Mouse (Mus musculus) hindbrain, embryonic 11.5 days (tissue): ENCODE measurements at regions not wholly inside any gene's neighbourhood (a gene's known extent, or its start where the extent isn't known, plus 50 kb on each side); places are given as distances from the start of the nearest gene placed in this dataset.

ENCODE experiments used
- ATAC-seq: fragments of 200-750 bp; cut with Nextera tagmentation; 2 replicates; pipeline ENCODE4 v1.8.0; 2017; ENCODE audit warnings: mild to moderate bottlenecking, moderate TSS enrichment, moderate library complexity; ENCODE audit not compliant: low FRiP score
- DNase-seq: peaks from one replicate; pipeline ENCODE4 v3.0.0-alpha.2; 2015; ENCODE audit warnings: low spot score
- H3K27ac ChIP-seq: fragments of 300-500 bp; sonication (generic); 2 replicates; pipeline ENCODE4 v1.5.1; 2014; ENCODE audit warnings: mild to moderate bottlenecking, low read depth, low read length
- H3K27me3 ChIP-seq: fragments of 300-500 bp; sonication (generic); 2 replicates; pipeline ENCODE4 v1.6.1; 2014; ENCODE audit warnings: mild to moderate bottlenecking, low read length, moderate library complexity, mixed read lengths; ENCODE audit not compliant: control insufficient read depth, insufficient read depth
- H3K36me3 ChIP-seq: fragments of 300-500 bp; sonication (generic); 2 replicates; pipeline ENCODE4 v1.6.1; 2014; ENCODE audit warnings: mild to moderate bottlenecking, low read length, moderate library complexity, mixed read lengths; ENCODE audit not compliant: control insufficient read depth, insufficient read depth
- H3K4me1 ChIP-seq: fragments of 300-500 bp; sonication (generic); replicated peaks from 2 replicates; pipeline ENCODE4 v1.6.1; 2014; ENCODE audit warnings: low read length, mixed read lengths; ENCODE audit not compliant: control insufficient read depth, insufficient read depth
- H3K4me2 ChIP-seq: fragments of 300-500 bp; sonication (generic); replicated peaks from 2 replicates; pipeline ENCODE4 v1.6.1; 2014; ENCODE audit warnings: mild to moderate bottlenecking, low read depth, low read length
- H3K4me3 ChIP-seq: fragments of 300-500 bp; sonication (generic); 2 replicates; pipeline ENCODE4 v1.5.1; 2014; ENCODE audit warnings: low read depth, low read length
- H3K9ac ChIP-seq: fragments of 300-500 bp; sonication (generic); 2 replicates; pipeline ENCODE4 v1.6.1; 2014; ENCODE audit warnings: low read depth, low read length
- H3K9me3 ChIP-seq: fragments of 300-500 bp; sonication (generic); 2 replicates; pipeline ENCODE4 v1.6.1; 2016; ENCODE audit warnings: low read length; ENCODE audit not compliant: control insufficient read depth
- WGBS: fragments of 180-500 bp; shearing (Covaris S2); extraction: QIAGEN DNeasy Blood & Tissue Kit; methylation state at CpG from one replicate; pipeline ENCODE4 v1.1.7; 2014; 5-methylcytosine and 5-hydroxymethylcytosine counted together

DNA sequence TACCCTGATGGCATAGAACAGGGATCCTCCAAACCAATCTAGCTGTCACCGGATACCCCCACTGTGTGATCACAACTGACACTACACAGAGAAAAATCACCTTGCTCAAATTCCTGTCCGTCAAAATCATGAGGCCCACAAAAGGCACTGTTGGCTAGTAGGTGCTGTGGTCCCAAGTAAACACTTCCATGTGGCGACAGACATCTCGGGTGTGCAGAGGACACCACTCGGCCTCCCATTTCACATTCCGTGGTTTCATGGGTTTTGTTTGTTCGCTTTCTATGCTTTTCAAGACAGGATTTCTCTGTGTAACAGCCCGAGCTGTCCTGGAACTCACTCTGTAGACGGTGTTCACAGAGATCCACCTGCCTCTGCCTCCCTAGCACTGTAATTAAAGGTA is 162.2 kb downstream of the Tmx1 start:
- Histone ChIP-seq H3K9me3 (no peaks in the 10 kb centered on the region), H3K4me1 (no peaks in the 10 kb centered on the region), H3K27me3 (no peaks in the 10 kb centered on the region), H3K4me2 (no peak overlapping the region), H3K9ac (no peak overlapping the region), H3K4me3 (no peak overlapping the region), H3K36me3 (no peaks in the 10 kb centered on the region), H3K27ac (no peak overlapping the region)
- no peak for DNase-seq
- ATAC-seq = no peak
- WGBS = 92% methylated on average over 9 of the region's 9 CpGs

DNA sequence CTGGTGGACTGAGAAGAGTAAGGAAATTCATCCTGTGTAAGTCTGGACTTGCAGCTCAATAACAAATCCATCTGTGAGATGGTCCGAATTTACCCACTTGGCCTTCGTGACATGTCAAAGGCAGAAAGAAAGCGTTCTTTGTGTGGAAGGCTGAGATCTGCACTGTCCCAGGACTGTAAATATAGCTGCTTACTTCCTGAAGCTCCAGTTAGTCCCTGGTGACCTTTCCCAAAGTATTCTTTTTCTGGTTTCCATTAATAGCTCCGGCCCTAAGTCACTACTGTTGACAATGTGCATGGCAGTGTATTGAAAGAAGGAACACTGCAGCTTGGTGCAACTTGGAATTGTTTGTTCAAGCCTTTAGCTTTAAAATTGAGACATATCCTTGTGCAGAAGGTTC is 163.2 kb downstream of the Tmx1 start:
- H3K27ac ChIP-seq = no peak overlapping the region
- no peak overlapping the region for H3K4me2 ChIP-seq
- 60% methylated on average over 4 of the region's 4 CpGs for WGBS
- no peak for ATAC-seq
- no peaks in the 10 kb centered on the region for H3K9me3 ChIP-seq
- no peaks in the 10 kb centered on the region for H3K27me3 ChIP-seq
- DNase-seq = no peak
- no peaks in the 10 kb centered on the region for H3K36me3 ChIP-seq
- no peaks in the 10 kb centered on the region for H3K4me1 ChIP-seq
- no peak overlapping the region for H3K9ac ChIP-seq
- no peak overlapping the region for H3K4me3 ChIP-seq

DNA sequence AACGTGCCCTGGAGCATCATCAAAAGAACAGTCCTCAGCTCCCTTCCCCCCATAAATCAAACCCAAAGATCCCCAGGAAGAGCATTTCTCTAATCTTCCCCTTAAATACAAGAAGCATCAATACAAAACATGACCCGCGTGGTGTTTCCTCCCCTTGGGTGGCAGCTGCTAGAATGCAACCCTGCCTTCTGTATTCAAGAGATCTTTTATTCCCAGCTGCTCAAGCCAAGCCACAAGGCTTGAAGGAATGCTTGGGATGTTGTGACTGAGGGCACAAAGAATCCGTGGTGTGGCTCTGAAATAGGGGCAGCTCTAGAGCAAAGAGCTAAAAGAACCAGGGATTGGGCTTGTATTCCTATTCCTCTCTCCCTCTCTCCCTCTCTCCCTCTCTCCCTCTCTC is 163.6 kb downstream of the Tmx1 start:
- H3K4me1 ChIP-seq = no peaks in the 10 kb centered on the region
- no peak for DNase-seq
- H3K4me2 ChIP-seq = no peak overlapping the region
- WGBS = 36% methylated on average over 4 of the region's 4 CpGs
- H3K9me3 ChIP-seq = no peaks in the 10 kb centered on the region
- no peaks in the 10 kb centered on the region for H3K27me3 ChIP-seq
- H3K9ac ChIP-seq = no peak overlapping the region
- no peak overlapping the region for H3K4me3 ChIP-seq
- H3K27ac ChIP-seq = no peak overlapping the region
- no peaks in the 10 kb centered on the region for H3K36me3 ChIP-seq
- no peak for ATAC-seq

DNA sequence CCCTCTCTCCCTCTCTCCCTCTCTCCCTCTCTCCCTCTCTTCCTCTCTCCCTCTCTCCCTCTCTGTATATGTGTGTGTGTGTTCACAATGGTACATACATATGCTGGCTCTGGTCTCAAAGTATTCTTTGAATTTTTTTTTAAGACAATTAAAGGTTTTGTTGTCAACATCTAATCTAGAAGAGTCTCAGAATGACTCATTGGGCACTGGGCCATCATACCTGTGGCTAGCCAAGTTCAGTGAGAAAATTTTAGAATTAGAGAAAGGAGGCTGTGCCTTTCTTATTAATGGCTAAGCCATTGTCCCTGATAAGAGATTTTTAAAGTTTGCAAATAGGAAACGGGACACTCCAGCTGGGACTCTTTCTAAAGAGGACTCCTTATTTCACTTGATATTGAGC is 164.1 kb downstream of the Tmx1 start:
- Histone ChIP-seq H3K9ac (no peak overlapping the region), H3K4me3 (no peak overlapping the region), H3K27ac (no peak overlapping the region), H3K4me2 (no peak overlapping the region), H3K9me3 (no peaks in the 10 kb centered on the region), H3K36me3 (no peaks in the 10 kb centered on the region), H3K27me3 (no peaks in the 10 kb centered on the region), H3K4me1 (no peaks in the 10 kb centered on the region)
- no peak for ATAC-seq
- 76% methylated on average over 1 of the region's 1 CpGs for WGBS
- DNase-seq = no peak

DNA sequence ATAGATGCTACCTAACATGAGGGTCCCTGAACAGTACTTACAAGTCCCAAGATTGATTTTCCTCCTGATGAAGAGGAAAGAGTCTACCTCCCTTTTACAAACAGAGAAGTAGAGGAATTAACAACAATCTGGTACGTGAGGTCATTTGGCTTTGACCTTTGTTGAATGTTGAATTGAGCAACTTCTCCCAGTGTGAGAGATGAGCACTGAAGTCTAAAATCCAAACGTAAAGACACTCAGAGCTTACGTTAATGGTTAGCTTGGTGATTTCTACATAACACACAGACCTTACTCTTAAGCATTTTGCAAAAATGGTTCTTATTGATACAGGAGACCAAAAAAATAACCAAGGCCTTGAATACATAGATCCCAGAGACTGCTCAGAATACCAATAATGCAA is 165.1 kb downstream of the Tmx1 start:
- Histone ChIP-seq H3K9ac (no peak overlapping the region), H3K27me3 (no peaks in the 10 kb centered on the region), H3K4me3 (no peak overlapping the region), H3K9me3 (no peaks in the 10 kb centered on the region), H3K36me3 (no peaks in the 10 kb centered on the region), H3K4me2 (no peak overlapping the region), H3K27ac (no peak overlapping the region), H3K4me1 (no peaks in the 10 kb centered on the region)
- WGBS = 90% methylated on average over 3 of the region's 3 CpGs
- ATAC-seq (no peak), DNase-seq (no peak)

DNA sequence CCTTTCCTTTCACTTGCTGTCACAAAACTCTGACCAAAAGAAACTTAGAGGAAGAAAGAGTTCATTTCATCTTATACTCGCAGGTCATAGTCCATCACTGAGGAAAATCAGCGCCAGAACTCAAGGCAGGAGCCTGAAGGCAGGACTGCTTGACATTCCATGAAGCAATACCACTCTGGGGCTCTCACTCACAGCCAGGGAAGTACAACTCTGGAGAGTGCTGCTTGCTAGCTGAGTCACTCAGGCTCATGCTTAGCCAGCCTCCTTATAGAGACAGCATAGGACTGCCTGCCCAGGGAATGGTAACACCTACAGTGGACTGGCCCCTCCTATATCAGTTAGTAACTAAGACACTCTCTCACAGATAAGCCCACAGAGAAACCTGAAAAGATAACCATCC is 166.5 kb downstream of the Tmx1 start:
- Histone ChIP-seq H3K9ac (no peak overlapping the region), H3K4me1 (no peaks in the 10 kb centered on the region), H3K9me3 (no peaks in the 10 kb centered on the region), H3K27ac (no peak overlapping the region), H3K4me3 (no peak overlapping the region), H3K36me3 (no peaks in the 10 kb centered on the region), H3K27me3 (no peaks in the 10 kb centered on the region), H3K4me2 (no peak overlapping the region)
- DNase-seq (no peak), ATAC-seq (no peak)
- 80% methylated on average over 2 of the region's 2 CpGs for WGBS

DNA sequence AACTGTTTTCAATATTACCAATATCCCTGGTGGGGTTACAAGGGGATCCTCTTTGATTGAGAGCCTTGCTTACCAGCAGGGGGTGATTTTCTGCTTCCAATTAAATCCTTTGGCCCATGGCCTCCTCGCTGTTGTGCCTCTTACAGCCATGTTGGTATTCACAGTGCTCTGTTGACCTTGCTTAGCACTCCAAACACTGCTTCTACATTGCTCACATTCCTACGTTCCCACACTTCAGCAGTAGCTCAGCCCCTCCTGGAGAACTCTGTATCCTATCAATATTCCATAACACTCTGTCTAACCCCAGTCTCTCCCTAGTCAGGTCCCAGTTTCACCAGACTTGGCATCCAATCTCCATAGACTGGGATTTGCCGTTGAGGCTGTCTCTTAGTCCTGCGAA is 169.1 kb downstream of the Tmx1 start:
- 59% methylated on average over 4 of the region's 4 CpGs for WGBS
- Histone ChIP-seq H3K9me3 (no peaks in the 10 kb centered on the region), H3K9ac (no peak overlapping the region), H3K4me2 (no peak overlapping the region), H3K36me3 (no peaks in the 10 kb centered on the region), H3K4me1 (no peaks in the 10 kb centered on the region), H3K4me3 (no peak overlapping the region), H3K27ac (no peak overlapping the region), H3K27me3 (no peaks in the 10 kb centered on the region)
- ATAC-seq (no peak), DNase-seq (no peak)

DNA sequence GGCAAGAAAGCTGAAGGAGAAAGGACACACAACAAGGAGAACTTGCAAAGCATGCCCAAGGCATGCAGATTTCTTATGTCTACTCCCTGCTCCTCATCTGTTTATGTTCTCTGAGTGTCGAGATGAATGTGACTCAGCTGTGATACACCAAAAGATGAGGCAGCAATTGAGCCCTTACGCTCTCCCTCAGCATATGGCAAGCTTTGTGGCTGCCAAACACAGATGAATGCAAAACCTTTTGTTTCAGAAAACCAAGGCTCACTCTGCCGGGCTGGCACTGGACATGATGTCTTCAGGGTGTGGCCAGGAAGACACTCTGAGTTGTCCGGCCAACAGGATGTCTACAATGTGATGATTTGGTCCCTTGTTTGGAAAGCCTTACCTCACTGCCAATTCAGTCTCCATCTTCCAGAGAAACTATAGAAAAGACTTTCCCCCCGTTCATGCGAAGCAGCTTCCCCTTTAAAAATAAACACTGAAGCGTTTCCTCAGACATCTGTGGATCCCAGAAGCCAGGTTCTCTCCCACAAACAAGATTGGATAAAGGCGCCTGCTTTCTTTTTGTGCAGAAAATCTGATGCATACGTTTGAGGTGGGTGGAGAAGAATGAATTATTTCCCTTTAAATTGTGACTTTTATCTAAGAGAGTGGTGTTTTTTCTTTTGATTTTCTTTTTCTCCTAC is 171.5 kb downstream of the Tmx1 start:
- H3K9me3 ChIP-seq = no peaks in the 10 kb centered on the region
- ATAC-seq (no peak), DNase-seq (no peak)
- no peak overlapping the region for H3K9ac ChIP-seq
- WGBS = 80% methylated on average over 9 of the region's 9 CpGs
- no peak overlapping the region for H3K27ac ChIP-seq
- no peaks in the 10 kb centered on the region for H3K27me3 ChIP-seq
- no peaks in the 10 kb centered on the region for H3K36me3 ChIP-seq
- no peak overlapping the region for H3K4me2 ChIP-seq
- no peak overlapping the region for H3K4me3 ChIP-seq
- no peaks in the 10 kb centered on the region for H3K4me1 ChIP-seq

DNA sequence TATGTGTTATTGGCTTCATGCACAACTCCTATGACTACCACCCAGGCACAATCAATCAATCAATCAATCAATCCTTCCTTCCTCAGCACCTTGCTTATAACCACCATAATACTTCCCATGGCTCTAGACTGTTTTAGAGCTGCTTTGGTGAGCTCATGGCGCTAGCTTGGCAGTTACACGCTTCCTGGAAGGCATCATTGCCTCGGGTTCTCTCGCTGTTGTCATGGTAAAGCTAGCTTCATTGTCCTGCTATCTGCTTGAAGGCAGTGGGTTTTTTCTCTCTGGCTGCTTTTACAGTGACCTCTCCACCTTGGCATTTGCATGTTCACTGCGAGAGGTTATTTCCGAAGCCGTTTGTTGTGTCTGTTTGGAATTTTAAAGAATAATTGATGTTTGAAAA is 174.7 kb downstream of the Tmx1 start:
- H3K4me3 ChIP-seq = no peak overlapping the region
- no peaks in the 10 kb centered on the region for H3K27me3 ChIP-seq
- no peaks in the 10 kb centered on the region for H3K4me1 ChIP-seq
- H3K9ac ChIP-seq = no peak overlapping the region
- H3K4me2 ChIP-seq = no peak overlapping the region
- no peaks in the 10 kb centered on the region for H3K9me3 ChIP-seq
- H3K27ac ChIP-seq = no peak overlapping the region
- DNase-seq (peak; percentile 17), ATAC-seq (no peak)
- WGBS = 69% methylated on average over 7 of the region's 7 CpGs
- H3K36me3 ChIP-seq = no peaks in the 10 kb centered on the region
